Mouse (Mus musculus) lung, postnatal 0 days (tissue): ENCODE measurements around the gene Tenm3. TPM values are rescaled to one million over a fixed set of nuclear protein-coding genes. Genes with fewer than 3 reads are reported as not detected.

ENCODE experiments used
- ATAC-seq: fragments of 200-750 bp; cut with Nextera tagmentation; 2 replicates; pipeline ENCODE4 v1.8.0; 2017; ENCODE audit warnings: moderate library complexity
- DNase-seq: peaks from one replicate; pipeline ENCODE4 v3.0.0-alpha.2; 2016; ENCODE audit warnings: low spot score
- H3K27ac ChIP-seq: fragments of 300-500 bp; sonication (generic); 2 replicates; pipeline ENCODE4 v1.5.1; 2014; ENCODE audit warnings: antibody characterized with exemption, mild to moderate bottlenecking, low read length, mixed read lengths
- H3K27me3 ChIP-seq: fragments of 300-500 bp; sonication (generic); replicated peaks from 2 replicates; pipeline ENCODE4 v1.6.1; 2014; ENCODE audit warnings: low read length, mixed read lengths; ENCODE audit not compliant: insufficient read depth
- H3K36me3 ChIP-seq: fragments of 300-500 bp; sonication (generic); 2 replicates; pipeline ENCODE4 v1.6.1; 2014; ENCODE audit warnings: low read length, mixed read lengths; ENCODE audit not compliant: insufficient read depth
- H3K4me1 ChIP-seq: fragments of 300-500 bp; sonication (generic); 2 replicates; pipeline ENCODE4 v1.6.1; 2014; ENCODE audit warnings: antibody characterized with exemption, low read depth, low read length, mixed read lengths; ENCODE audit not compliant: insufficient read depth
- H3K4me2 ChIP-seq: fragments of 300-500 bp; sonication (generic); replicated peaks from 2 replicates; pipeline ENCODE4 v1.6.1; 2014; ENCODE audit warnings: low read depth, mild to moderate bottlenecking, low read length, moderate library complexity, mixed read lengths
- H3K4me3 ChIP-seq: fragments of 300-500 bp; sonication (generic); 2 replicates; pipeline ENCODE4 v1.5.1; 2014; ENCODE audit warnings: low read depth, low read length
- H3K9ac ChIP-seq: fragments of 300-500 bp; sonication (generic); replicated peaks from 2 replicates; pipeline ENCODE4 v1.6.1; 2014; ENCODE audit warnings: low read depth, mild to moderate bottlenecking
- H3K9me3 ChIP-seq: fragments of 300-500 bp; sonication (generic); 2 replicates; pipeline ENCODE4 v1.6.1; 2016; ENCODE audit warnings: low read length, mixed read lengths
- CTCF ChIP-seq: IDR thresholded peaks from 2 replicates; pipeline ENCODE4 v1.5.1; 2016; ENCODE audit warnings: antibody characterized with exemption, mild to moderate bottlenecking
- EP300 ChIP-seq: IDR thresholded peaks from 2 replicates; pipeline ENCODE4 v1.6.1; 2016; ENCODE audit warnings: antibody characterized with exemption, mild to moderate bottlenecking, control low read depth
- WGBS: fragments of 180-500 bp; shearing (Covaris S2); extraction: QIAGEN DNeasy Blood & Tissue Kit; methylation state at CpG from one replicate; pipeline ENCODE4 v1.1.7; 2014; 5-methylcytosine and 5-hydroxymethylcytosine counted together
- polyA plus RNA-seq: library from polyadenylated mRNA; unstranded; fragments of >200 nt; fragmentation: Nextera tagmentation; extraction: Ambion mirVana; gene quantifications from 2 replicates; pipeline ENCODE4 v1.2.1, GENCODE M21; 2015

The Tenm3 gene
- polyA plus RNA-seq, 1 experiment from 2014 or later = 0.78 TPM

DNA sequence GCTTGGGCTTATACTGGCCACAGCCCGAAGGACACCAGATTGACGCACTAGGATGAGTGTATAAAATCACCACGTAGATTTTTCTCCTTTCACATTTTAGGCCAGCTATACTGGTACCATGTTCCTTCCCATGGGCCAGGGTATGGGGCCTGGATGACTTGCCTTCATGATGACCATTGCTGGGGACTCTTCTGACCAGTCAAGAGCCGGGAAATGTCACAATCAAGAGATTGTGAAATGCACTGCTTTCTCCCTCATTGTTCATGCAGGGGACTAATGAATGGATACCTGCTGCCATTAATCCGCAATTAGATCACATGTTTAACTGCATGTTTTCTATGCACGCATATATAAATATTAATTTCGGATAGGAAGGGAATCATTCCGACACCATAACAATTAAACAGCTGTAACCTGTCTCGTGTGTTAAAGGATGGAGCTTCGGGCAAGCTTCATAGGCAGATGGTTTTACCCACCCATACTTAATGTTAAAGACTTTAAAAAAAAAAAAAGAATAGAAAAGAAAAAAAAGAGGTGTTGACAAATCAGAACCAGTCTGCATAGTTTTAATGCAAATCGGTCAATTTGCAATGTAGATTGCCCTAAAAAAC lies 521.0 kb downstream of the Tenm3 start:
- Histone ChIP-seq H3K4me2 (no peak overlapping the region), H3K9ac (no peak overlapping the region), H3K36me3 (no peaks in the 10 kb centered on the region), H3K27ac (no peak overlapping the region), H3K4me3 (no peak overlapping the region), H3K27me3 (no peaks in the 10 kb centered on the region), H3K9me3 (no peaks in the 10 kb centered on the region), H3K4me1 (no peaks in the 10 kb centered on the region)
- 91% methylated on average over 11 of the region's 11 CpGs for WGBS
- ATAC-seq (no peak), DNase-seq (no peak)
- no peak for TF ChIP-seq EP300
- no peak for TF ChIP-seq CTCF

DNA sequence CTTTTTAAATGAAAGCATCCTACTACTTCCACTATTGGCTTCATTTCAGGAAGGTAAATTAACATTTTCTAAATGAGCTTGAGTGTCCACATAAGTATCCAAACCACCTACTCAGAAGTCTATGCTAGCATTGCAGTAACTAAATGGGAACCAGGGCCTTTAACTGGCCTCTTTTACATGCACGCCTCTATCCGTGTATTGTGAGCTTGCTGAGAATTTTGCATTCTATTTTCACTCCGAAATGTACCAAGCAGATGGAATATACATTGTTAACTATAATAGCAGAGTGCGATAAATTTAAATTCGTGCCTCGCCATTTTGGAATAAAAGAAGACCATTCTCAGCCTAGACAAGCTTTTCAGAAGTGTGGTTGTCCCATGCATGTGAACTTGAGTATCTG lies 521.5 kb downstream of the Tenm3 start:
- TF ChIP-seq EP300 (no peak), CTCF (no peak)
- Histone ChIP-seq H3K27me3 (no peaks in the 10 kb centered on the region), H3K4me2 (no peak overlapping the region), H3K4me3 (no peak overlapping the region), H3K9me3 (no peaks in the 10 kb centered on the region), H3K27ac (no peak overlapping the region), H3K36me3 (no peaks in the 10 kb centered on the region), H3K4me1 (no peaks in the 10 kb centered on the region), H3K9ac (no peak overlapping the region)
- ATAC-seq = no peak
- 92% methylated on average over 6 of the region's 6 CpGs for WGBS
- no peak for DNase-seq

DNA sequence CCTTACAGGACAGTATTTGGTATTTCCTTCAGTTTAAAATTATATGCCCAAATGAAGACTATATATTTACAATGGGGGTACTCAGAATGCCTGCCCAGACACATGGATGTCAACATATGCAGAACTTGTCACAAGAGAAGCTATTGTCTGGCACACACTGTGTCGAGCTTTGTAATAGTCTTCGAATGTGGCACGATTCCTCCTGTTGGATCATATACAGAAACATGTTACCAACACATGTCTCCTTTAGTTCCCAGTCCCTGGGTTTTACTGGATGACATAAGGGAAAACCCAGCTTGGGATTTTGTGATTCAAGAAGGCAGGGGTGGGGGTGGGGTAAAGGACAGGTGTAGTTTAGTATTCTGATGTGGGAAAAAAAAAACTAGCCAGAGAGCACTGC lies 524.1 kb downstream of the Tenm3 start:
- ATAC-seq (no peak), DNase-seq (no peak)
- no peaks in the 10 kb centered on the region for H3K4me1 ChIP-seq
- no peak overlapping the region for H3K4me2 ChIP-seq
- H3K9me3 ChIP-seq = no peaks in the 10 kb centered on the region
- no peak overlapping the region for H3K4me3 ChIP-seq
- 87% methylated on average over 3 of the region's 3 CpGs for WGBS
- TF ChIP-seq CTCF (no peak), EP300 (no peak)
- no peaks in the 10 kb centered on the region for H3K36me3 ChIP-seq
- no peaks in the 10 kb centered on the region for H3K27me3 ChIP-seq
- H3K27ac ChIP-seq = no peak overlapping the region
- no peak overlapping the region for H3K9ac ChIP-seq

DNA sequence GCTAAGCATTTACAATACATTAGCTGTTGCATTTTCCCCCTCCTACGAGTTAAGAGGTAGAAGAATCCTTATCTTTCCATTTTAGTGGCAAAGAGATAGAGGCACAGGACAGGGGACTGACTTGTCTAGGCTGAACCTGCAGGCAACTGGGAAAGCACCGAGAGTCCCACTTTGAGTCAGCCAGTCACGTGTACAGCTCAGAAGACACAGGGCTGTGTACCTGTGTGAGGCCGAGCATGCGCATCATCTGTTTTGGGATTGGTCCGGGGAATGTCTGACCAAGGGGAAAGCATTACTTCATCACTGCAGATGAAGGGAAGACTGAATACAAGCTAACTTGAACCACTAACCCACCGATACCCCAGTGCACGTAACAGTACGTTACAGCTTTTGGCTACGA lies 526.3 kb downstream of the Tenm3 start:
- H3K4me3 ChIP-seq = no peak overlapping the region
- no peak overlapping the region for H3K27ac ChIP-seq
- H3K4me1 ChIP-seq = no peaks in the 10 kb centered on the region
- ATAC-seq (no peak), DNase-seq (no peak)
- no peaks in the 10 kb centered on the region for H3K36me3 ChIP-seq
- H3K9ac ChIP-seq = no peak overlapping the region
- no peak overlapping the region for H3K4me2 ChIP-seq
- no peaks in the 10 kb centered on the region for H3K27me3 ChIP-seq
- no peaks in the 10 kb centered on the region for H3K9me3 ChIP-seq
- WGBS = 89% methylated on average over 10 of the region's 10 CpGs
- no peak for TF ChIP-seq EP300
- no peak for TF ChIP-seq CTCF

DNA sequence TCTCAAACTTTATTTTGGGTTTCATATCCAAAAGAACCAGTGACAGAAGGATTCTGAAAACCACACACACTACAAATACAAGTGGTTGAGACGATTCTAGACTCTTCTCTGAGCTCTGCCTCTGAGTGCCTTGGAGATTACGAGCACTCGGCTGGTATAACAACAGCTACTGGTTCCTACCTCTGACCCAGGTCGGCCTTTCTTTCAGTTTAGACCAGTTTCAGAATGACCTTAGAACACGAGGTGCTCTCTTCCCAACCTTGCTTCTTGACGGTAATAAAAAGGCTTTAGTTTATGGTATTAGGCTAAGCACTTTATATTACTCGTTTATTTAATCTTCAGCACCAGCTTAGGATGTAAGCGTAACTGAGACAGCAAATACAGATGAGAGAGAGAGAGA lies 528.1 kb downstream of the Tenm3 start:
- no peak overlapping the region for H3K27ac ChIP-seq
- no peaks in the 10 kb centered on the region for H3K4me1 ChIP-seq
- DNase-seq = no peak
- no peak overlapping the region for H3K4me3 ChIP-seq
- no peak overlapping the region for H3K9ac ChIP-seq
- H3K27me3 ChIP-seq = no peaks in the 10 kb centered on the region
- 75% methylated on average over 8 of the region's 8 CpGs for WGBS
- H3K36me3 ChIP-seq = no peaks in the 10 kb centered on the region
- ATAC-seq = no peak
- no peaks in the 10 kb centered on the region for H3K9me3 ChIP-seq
- TF ChIP-seq EP300 (no peak), CTCF (no peak)
- H3K4me2 ChIP-seq = no peak overlapping the region

DNA sequence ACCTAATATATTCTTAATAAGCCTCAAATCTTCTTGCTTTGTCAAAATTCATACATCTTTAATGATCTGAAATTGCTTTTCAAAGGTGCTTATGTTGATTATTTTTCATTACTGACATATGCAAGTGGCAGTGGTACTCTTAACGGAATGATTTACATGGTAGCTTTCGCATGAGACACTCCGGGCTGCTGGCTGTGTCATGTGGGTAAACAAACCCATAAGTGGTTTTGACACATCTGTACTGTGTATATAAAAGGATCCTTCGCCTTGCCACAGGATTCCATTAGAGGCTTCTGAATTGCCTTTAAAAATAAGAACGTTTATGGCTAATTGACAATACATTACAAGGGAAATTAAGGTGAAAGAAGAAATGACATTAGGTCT lies 529.8 kb downstream of the Tenm3 start:
- H3K36me3 ChIP-seq = no peaks in the 10 kb centered on the region
- 54% methylated on average over 5 of the region's 5 CpGs for WGBS

More for the DNA sequence above, 529.8 kb downstream of the Tenm3 start:
- H3K9ac ChIP-seq = no peak overlapping the region
- no peak overlapping the region for H3K4me2 ChIP-seq
- H3K9me3 ChIP-seq = no peaks in the 10 kb centered on the region
- TF ChIP-seq CTCF (no peak), EP300 (no peak)
- no peak overlapping the region for H3K27ac ChIP-seq
- no peak overlapping the region for H3K4me3 ChIP-seq
- ATAC-seq = no peak
- no peak for DNase-seq
- H3K27me3 ChIP-seq = no peaks in the 10 kb centered on the region
- no peaks in the 10 kb centered on the region for H3K4me1 ChIP-seq
